Mouse (Mus musculus) embryonic facial prominence, embryonic 12.5 days (tissue): ENCODE measurements around the gene Cpa2. TPM values are rescaled to one million over a fixed set of nuclear protein-coding genes. Genes with fewer than 3 reads are reported as not detected.
A peak's percentile ranks its signal among the peaks of the same experiment; 100 is the strongest.

Experiments
- ATAC-seq: fragments of 200-750 bp; cut with Nextera tagmentation; 2 replicates; pipeline ENCODE4 v1.8.0; 2017; ENCODE audit not compliant: insufficient number of reproducible peaks, insufficient read depth, low FRiP score, low TSS enrichment
- H3K27ac ChIP-seq: fragments of 300-500 bp; sonication (generic); 2 replicates; pipeline ENCODE4 v1.5.1; 2016; ENCODE audit warnings: mild to moderate bottlenecking
- H3K27me3 ChIP-seq: fragments of 300-500 bp; sonication (generic); 2 replicates; pipeline ENCODE4 v1.6.1; 2016; ENCODE audit warnings: mild to moderate bottlenecking, moderate library complexity
- H3K36me3 ChIP-seq: fragments of 300-500 bp; sonication (generic); 2 replicates; pipeline ENCODE4 v1.6.1; 2016; ENCODE audit warnings: mild to moderate bottlenecking
- H3K4me1 ChIP-seq: fragments of 300-500 bp; sonication (generic); 2 replicates; pipeline ENCODE4 v1.6.1; 2016
- H3K4me2 ChIP-seq: fragments of 300-500 bp; sonication (generic); replicated peaks from 2 replicates; pipeline ENCODE4 v1.6.1; 2016; ENCODE audit warnings: mild to moderate bottlenecking, moderate library complexity
- H3K4me3 ChIP-seq: fragments of 300-500 bp; sonication (generic); 2 replicates; pipeline ENCODE4 v1.5.1; 2016; ENCODE audit warnings: mild to moderate bottlenecking
- H3K9ac ChIP-seq: fragments of 300-500 bp; sonication (generic); 2 replicates; pipeline ENCODE4 v1.6.1; 2016; ENCODE audit warnings: mild to moderate bottlenecking, moderate library complexity
- H3K9me3 ChIP-seq: fragments of 300-500 bp; sonication (generic); 2 replicates; pipeline ENCODE4 v1.6.1; 2016; ENCODE audit warnings: mild to moderate bottlenecking, moderate library complexity
- WGBS: fragments of 180-500 bp; shearing (Covaris S2); methylation state at CpG from one replicate; pipeline ENCODE4 v1.1.7; 2016; 5-methylcytosine and 5-hydroxymethylcytosine counted together
- polyA plus RNA-seq: library from polyadenylated mRNA; unstranded; fragments of >200 nt; fragmentation: Nextera tagmentation; extraction: Ambion mirVana; gene quantifications from 2 replicates; pipeline ENCODE4 v1.2.1, GENCODE M21; 2016

Cpa2 gene
- polyA plus RNA-seq, 1 experiment from 2014 or later, result 4.2 TPM

DNA sequence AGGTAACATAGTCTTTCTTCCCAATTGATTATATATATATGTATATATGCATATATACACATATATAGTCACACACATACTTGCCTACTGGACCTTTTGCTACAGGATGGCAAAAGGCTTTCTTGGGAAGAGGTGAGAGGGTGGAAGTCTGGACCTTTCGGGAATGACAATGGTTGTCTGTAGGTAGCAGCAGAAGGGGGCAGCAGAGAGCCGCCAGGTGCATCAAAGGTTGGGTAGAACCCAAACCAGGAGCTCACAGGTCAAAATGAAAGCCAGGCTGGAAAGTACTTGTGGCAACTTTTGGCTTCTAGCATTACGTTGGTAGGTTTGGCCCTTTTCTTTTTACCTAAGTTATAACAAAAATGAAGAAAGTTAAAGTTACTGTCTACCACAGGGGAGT is 6.0 kb upstream of the Cpa2 start:
- H3K9ac ChIP-seq, result no peak overlapping the region
- H3K36me3 ChIP-seq, result no peaks in the 10 kb centered on the region
- no peak overlapping the region for H3K4me2 ChIP-seq
- no peaks in the 10 kb centered on the region for H3K27me3 ChIP-seq
- 40% methylated on average over 3 of the region's 3 CpGs for WGBS
- no peak overlapping the region for H3K4me3 ChIP-seq
- no peak overlapping the region for H3K27ac ChIP-seq
- H3K9me3 ChIP-seq, result no peaks in the 10 kb centered on the region
- ATAC-seq, result no peak
- peaks cover 21% of the 10 kb centered on the region for H3K4me1 ChIP-seq

DNA sequence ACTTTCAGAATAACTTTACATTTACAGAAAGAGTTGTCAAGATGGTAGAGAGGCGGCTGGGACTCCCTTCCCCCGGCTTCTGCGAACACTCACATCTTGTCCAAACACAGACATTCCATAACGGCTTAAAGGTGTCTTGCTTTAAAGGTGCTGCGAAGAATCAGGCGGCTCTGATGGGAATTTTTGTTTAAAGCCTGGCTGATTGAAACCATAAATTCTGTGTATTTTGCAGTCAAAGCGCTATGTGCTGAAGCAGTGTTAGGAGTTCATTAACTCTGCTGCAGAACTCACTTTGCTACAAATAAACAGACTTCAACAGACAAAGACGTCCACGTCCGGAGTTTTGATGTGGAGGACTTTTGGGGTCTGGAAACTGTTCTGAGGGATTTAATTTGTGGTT is 3.1 kb upstream of the Cpa2 start:
- peaks cover 35% of the 10 kb centered on the region for H3K4me1 ChIP-seq
- H3K4me2 ChIP-seq, result no peak overlapping the region
- no peaks in the 10 kb centered on the region for H3K9me3 ChIP-seq
- no peak overlapping the region for H3K4me3 ChIP-seq
- peak overlapping the region; percentile 94 for H3K27ac ChIP-seq
- no peaks in the 10 kb centered on the region for H3K36me3 ChIP-seq
- peak; percentile 67; the same call in 1 of the 2 replicates for ATAC-seq
- H3K27me3 ChIP-seq, result no peaks in the 10 kb centered on the region
- no peak overlapping the region for H3K9ac ChIP-seq
- WGBS, result 15% methylated on average over 10 of the region's 10 CpGs

GRCm38 (mm10) chr6:30538800-30539199 is 2.6 kb upstream of the Cpa2 start:
- H3K4me1 ChIP-seq, result peaks cover 40% of the 10 kb centered on the region
- H3K4me3 ChIP-seq, result no peak overlapping the region
- ATAC-seq, result 0 out of 2 replicates have a peak, but pooled peaks have one; percentile 73
- H3K4me2 ChIP-seq, result no peak overlapping the region
- H3K36me3 ChIP-seq, result no peaks in the 10 kb centered on the region
- no peak overlapping the region for H3K9ac ChIP-seq
- no peaks in the 10 kb centered on the region for H3K27me3 ChIP-seq
- peak overlapping the region; percentile 94 for H3K27ac ChIP-seq
- no peaks in the 10 kb centered on the region for H3K9me3 ChIP-seq
- WGBS, result 28% methylated on average over 5 of the region's 5 CpGs

GRCm38 (mm10) chr6:30542277-30542676 is 895 bp downstream of the Cpa2 start:
- no peak for ATAC-seq
- WGBS, result 61% methylated on average over 6 of the region's 6 CpGs
- no peaks in the 10 kb centered on the region for H3K9me3 ChIP-seq
- no peaks in the 10 kb centered on the region for H3K27me3 ChIP-seq
- H3K4me3 ChIP-seq, result no peak overlapping the region
- peaks cover 65% of the 10 kb centered on the region for H3K4me1 ChIP-seq
- no peaks in the 10 kb centered on the region for H3K36me3 ChIP-seq
- H3K27ac ChIP-seq, result peak overlapping the region; percentile 50; the same call in 1 of the 2 replicates
- H3K9ac ChIP-seq, result no peak overlapping the region
- no peak overlapping the region for H3K4me2 ChIP-seq

GRCm38 (mm10) chr6:30543077-30543476 is 1.7 kb downstream of the Cpa2 start:
- peak overlapping the region; percentile 67 for H3K27ac ChIP-seq
- 28% methylated on average over 12 of the region's 12 CpGs for WGBS
- ATAC-seq, result no peak
- no peaks in the 10 kb centered on the region for H3K9me3 ChIP-seq
- no peak overlapping the region for H3K9ac ChIP-seq
- H3K4me3 ChIP-seq, result no peak overlapping the region
- peaks cover 65% of the 10 kb centered on the region for H3K4me1 ChIP-seq
- H3K36me3 ChIP-seq, result no peaks in the 10 kb centered on the region
- no peaks in the 10 kb centered on the region for H3K27me3 ChIP-seq
- H3K4me2 ChIP-seq, result no peak overlapping the region

- ATAC-seq, result no peak
Measured at GRCm38 (mm10) chr6:30543851-30544250, 2.5 kb downstream of the Cpa2 start.

DNA sequence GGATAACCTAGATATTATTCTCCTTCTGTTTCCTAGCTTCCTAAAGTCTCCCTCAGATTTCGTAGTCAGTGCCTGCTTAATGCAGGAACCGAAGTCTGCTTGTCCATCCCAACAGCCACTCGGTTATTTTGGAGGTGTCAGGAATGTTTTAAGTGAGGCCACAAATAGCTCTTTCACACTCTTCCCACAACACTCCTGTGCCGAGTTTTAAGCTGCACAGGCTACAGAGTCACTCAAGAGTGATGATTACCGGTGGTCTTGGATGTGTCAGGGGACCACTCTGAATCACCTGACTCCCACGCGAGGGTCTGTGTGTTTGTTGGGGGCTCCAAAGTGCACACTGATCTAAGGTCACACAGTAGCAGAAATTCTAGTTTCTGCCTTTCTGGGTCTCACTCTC is 4.3 kb downstream of the Cpa2 start:
- Histone ChIP-seq H3K27me3 (no peaks in the 10 kb centered on the region), H3K36me3 (no peaks in the 10 kb centered on the region), H3K4me2 (no peak overlapping the region), H3K9ac (no peak overlapping the region), H3K27ac (peak overlapping the region; percentile 65), H3K4me3 (no peak overlapping the region), H3K4me1 (peaks cover 63% of the 10 kb centered on the region), H3K9me3 (no peaks in the 10 kb centered on the region)
- WGBS, result 75% methylated on average over 7 of the region's 7 CpGs
- no peak for ATAC-seq

More at GRCm38 (mm10) chr6:30543851-30544250, 2.5 kb downstream of the Cpa2 start:
- Histone ChIP-seq H3K27ac (peak overlapping the region; percentile 67; the same call in 1 of the 2 replicates), H3K27me3 (no peaks in the 10 kb centered on the region), H3K9ac (no peak overlapping the region), H3K4me1 (peaks cover 65% of the 10 kb centered on the region), H3K4me2 (no peak overlapping the region), H3K9me3 (no peaks in the 10 kb centered on the region), H3K36me3 (no peaks in the 10 kb centered on the region), H3K4me3 (no peak overlapping the region)
- 19% methylated on average over 8 of the region's 8 CpGs for WGBS

DNA sequence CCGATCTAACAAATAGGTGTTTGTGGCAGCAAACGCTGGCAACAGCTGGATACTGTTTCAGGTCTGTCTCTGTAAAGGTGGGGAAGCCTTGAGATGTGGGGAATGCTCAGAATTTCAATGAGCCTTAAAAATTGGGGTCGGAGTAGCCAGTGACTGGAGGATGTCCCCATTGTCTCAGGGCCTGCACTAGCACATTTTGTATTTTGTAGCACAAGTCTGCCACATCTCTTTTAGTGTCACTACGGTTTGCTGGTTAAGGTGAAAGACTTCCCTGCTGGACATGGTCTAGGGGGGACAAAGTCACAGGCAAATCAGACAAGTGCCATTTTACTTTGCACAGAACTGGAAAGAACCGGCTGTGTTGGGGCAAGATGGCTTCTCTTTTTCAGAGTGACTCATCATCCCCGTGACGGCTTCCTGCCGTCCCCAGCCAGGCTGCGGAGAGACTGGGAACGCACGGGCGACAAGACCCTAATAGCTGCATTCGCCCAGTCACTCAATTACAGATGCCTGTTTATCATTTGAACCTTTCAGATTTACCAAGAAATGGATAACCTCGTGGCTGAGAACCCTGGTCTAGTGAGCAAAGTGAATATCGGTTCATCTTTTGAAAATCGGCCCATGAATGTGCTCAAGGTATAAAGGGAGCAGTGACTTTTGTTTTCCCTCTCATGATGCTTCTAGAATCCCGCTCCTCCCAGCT is 5.3 kb downstream of the Cpa2 start:
- H3K36me3 ChIP-seq, result no peaks in the 10 kb centered on the region
- peak overlapping the region; percentile 46 for H3K9ac ChIP-seq
- no peak for ATAC-seq
- H3K4me3 ChIP-seq, result no peak overlapping the region
- no peaks in the 10 kb centered on the region for H3K27me3 ChIP-seq
- H3K9me3 ChIP-seq, result no peaks in the 10 kb centered on the region
- peaks cover 57% of the 10 kb centered on the region for H3K4me1 ChIP-seq
- peak overlapping the region; percentile 36 for H3K4me2 ChIP-seq
- WGBS, result 11% methylated on average over 17 of the region's 17 CpGs
- H3K27ac ChIP-seq, result peak overlapping the region; percentile 97

DNA sequence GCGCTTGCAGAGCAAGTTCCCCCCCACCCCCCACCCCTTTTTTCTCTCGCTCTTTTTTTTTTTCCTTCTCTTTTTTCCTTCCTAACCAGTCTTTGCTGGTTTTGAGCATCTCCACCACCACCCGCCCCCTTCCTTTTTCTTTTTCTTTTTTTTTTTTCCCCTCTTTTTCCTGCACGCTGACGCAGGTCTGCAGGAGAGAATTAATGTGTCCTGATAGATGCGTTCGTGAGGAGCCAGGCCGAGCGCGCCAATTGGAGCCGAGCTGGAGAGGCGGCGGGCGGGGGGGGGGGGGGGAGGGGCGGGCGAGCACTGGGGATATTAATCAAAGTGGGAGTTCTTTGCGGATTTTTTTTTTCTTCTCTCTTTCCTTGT is 5.9 kb downstream of the Cpa2 start:
- Histone ChIP-seq H3K36me3 (no peaks in the 10 kb centered on the region), H3K9me3 (no peaks in the 10 kb centered on the region), H3K4me2 (peak overlapping the region; percentile 36), H3K4me3 (no peak overlapping the region), H3K9ac (peak overlapping the region; percentile 46), H3K4me1 (peaks cover 62% of the 10 kb centered on the region), H3K27me3 (no peaks in the 10 kb centered on the region), H3K27ac (peak overlapping the region; percentile 97)
- 0% methylated on average over 17 of the region's 17 CpGs for WGBS
- ATAC-seq, result no peak

DNA sequence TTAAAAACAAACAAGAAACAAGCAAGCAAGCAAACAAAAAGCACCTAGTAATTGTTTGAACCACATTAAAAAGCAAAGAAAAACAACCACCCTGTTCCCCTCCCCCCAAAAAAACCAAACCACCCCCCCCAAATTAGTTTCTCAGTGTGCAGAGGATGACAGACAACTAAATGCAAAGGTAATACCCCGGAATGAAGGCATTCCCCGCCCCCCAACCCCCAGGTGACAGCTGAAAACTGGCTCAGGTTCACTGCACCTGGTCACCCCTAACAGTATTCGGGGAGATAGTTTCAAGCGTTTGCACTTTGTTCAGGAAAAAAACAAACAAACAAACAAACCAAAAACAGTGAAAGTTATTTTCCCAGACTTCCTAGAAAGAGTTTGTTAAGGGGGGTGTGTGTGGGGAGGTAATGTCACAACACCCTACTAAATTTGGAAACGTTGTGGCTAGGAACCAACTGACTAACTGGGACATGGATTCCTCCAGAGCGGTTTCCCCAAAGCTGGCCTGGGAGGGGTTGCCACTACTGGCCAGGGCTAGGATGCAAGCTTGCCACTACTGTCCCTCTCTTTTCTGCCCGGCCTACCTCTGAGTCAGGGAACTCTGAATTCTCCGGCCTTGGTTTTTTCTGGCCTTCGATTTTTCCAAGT is 6.4 kb downstream of the Cpa2 start:
- no peaks in the 10 kb centered on the region for H3K36me3 ChIP-seq
- H3K9ac ChIP-seq, result no peak overlapping the region
- ATAC-seq, result no peak
- H3K27me3 ChIP-seq, result no peaks in the 10 kb centered on the region
- peak overlapping the region; percentile 97 for H3K27ac ChIP-seq
- WGBS, result 14% methylated on average over 9 of the region's 9 CpGs
- H3K4me2 ChIP-seq, result peak overlapping the region; percentile 36
- peaks cover 67% of the 10 kb centered on the region for H3K4me1 ChIP-seq
- no peaks in the 10 kb centered on the region for H3K9me3 ChIP-seq
- no peak overlapping the region for H3K4me3 ChIP-seq

DNA sequence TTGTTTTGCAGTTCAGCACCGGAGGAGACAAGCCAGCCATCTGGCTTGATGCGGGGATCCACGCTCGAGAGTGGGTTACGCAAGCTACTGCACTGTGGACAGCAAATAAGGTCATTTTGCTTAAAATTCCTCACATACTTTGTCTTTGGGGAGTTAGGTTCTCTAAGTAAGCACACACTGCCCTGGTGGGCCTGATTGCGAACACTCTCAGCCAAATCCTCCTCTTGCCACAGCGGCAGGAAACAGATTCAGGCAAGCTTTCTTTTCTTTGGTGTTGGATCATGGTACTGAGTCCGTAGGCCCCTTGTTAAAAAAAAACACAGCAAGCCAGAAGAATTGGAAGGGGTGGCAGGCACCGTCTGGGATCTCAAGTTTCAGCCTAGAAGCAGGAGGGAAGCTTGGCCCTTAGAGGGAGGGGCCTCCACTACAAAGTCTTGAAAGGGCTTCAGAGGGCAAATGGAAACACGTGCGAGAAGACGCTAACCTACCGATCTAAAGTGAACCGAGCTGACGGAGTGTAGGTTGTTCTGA is 7.9 kb downstream of the Cpa2 start:
- Histone ChIP-seq H3K36me3 (no peaks in the 10 kb centered on the region), H3K27me3 (no peaks in the 10 kb centered on the region), H3K27ac (peak overlapping the region; percentile 97), H3K4me1 (peaks cover 61% of the 10 kb centered on the region), H3K9me3 (no peaks in the 10 kb centered on the region), H3K4me2 (peak overlapping the region; percentile 32), H3K9ac (peak overlapping the region; percentile 6; the same call in 1 of the 2 replicates), H3K4me3 (no peak overlapping the region)
- peak; percentile 85 for ATAC-seq
- WGBS, result 1% methylated on average over 15 of the region's 15 CpGs
